Mouse (Mus musculus): ENCODE measurements around the gene Maml2. TPM values are rescaled to one million over a fixed set of nuclear protein-coding genes. Genes with fewer than 3 reads are reported as not detected.

Maml2 gene
- polyA plus RNA-seq (2014; fragmentation: Nextera tagmentation; extraction: Ambion mirVana) = 10.4 and 11.4 TPM in 2 replicates

GRCm38 (mm10) chr9:13297668-13298512, at the start of gene Maml2:
Gene Maml2 (plus strand): TSS chr9:13297957.
- Histone ChIP-seq H3K4me3 (ENCODE audit: low read depth, low read length) (peak within 1 kb of the TSS; percentile 62), H3K36me3 (ENCODE audit: control insufficient read depth, insufficient read depth, low read length) (no peaks in the 10 kb centered on the region), H3K4me1 (replicated peaks; ENCODE audit: control insufficient read depth, insufficient read depth, low read length) (peaks cover 24% of the 10 kb centered on the region), H3K9me3 (ENCODE audit: control insufficient read depth, low read length) (no peaks in the 10 kb centered on the region), H3K4me2 (replicated peaks; ENCODE audit: low read depth, low read length) (peak within 1 kb of the TSS; percentile 97), H3K27me3 (ENCODE audit: control insufficient read depth, insufficient read depth, low read length) (no peaks in the 10 kb centered on the region), H3K9ac (ENCODE audit: low read depth, low read length) (peak within 1 kb of the TSS; percentile 73), H3K27ac (ENCODE audit: low read depth, low read length) (peak within 1 kb of the TSS; percentile 62)
- ATAC-seq (ENCODE audit: low FRiP score) = peak; percentile 78
- WGBS = under 1% methylated on average over 23 of the region's 23 CpGs
- DNase-seq (ENCODE audit: low spot score) = peak; percentile 78

- WGBS = 91% methylated on average over 4 of the region's 4 CpGs
- Histone ChIP-seq H3K4me2 (replicated peaks; ENCODE audit: low read depth, low read length) (no peak overlapping the region), H3K27me3 (ENCODE audit: control insufficient read depth, insufficient read depth, low read length) (no peaks in the 10 kb centered on the region), H3K4me3 (ENCODE audit: low read depth, low read length) (no peak overlapping the region), H3K9ac (ENCODE audit: low read depth, low read length) (no peak overlapping the region), H3K36me3 (ENCODE audit: control insufficient read depth, insufficient read depth, low read length) (no peaks in the 10 kb centered on the region), H3K9me3 (ENCODE audit: control insufficient read depth, low read length) (no peaks in the 10 kb centered on the region), H3K4me1 (replicated peaks; ENCODE audit: control insufficient read depth, insufficient read depth, low read length) (no peaks in the 10 kb centered on the region), H3K27ac (ENCODE audit: low read depth, low read length) (no peak overlapping the region)
- ATAC-seq (ENCODE audit: low FRiP score) (no peak), DNase-seq (ENCODE audit: low spot score) (no peak)
Observed at GRCm38 (mm10) chr9:13248104-13248503, 49.7 kb upstream of the Maml2 start.

- WGBS = 90% methylated on average over 2 of the region's 2 CpGs
- Histone ChIP-seq H3K27me3 (ENCODE audit: control insufficient read depth, insufficient read depth, low read length) (no peaks in the 10 kb centered on the region), H3K27ac (ENCODE audit: low read depth, low read length) (no peak overlapping the region), H3K36me3 (ENCODE audit: control insufficient read depth, insufficient read depth, low read length) (no peaks in the 10 kb centered on the region), H3K4me1 (replicated peaks; ENCODE audit: control insufficient read depth, insufficient read depth, low read length) (no peaks in the 10 kb centered on the region), H3K9me3 (ENCODE audit: control insufficient read depth, low read length) (no peaks in the 10 kb centered on the region), H3K4me3 (ENCODE audit: low read depth, low read length) (no peak overlapping the region), H3K4me2 (replicated peaks; ENCODE audit: low read depth, low read length) (no peak overlapping the region), H3K9ac (ENCODE audit: low read depth, low read length) (no peak overlapping the region)
- DNase-seq (ENCODE audit: low spot score) (no peak), ATAC-seq (ENCODE audit: low FRiP score) (no peak)
Observed at GRCm38 (mm10) chr9:13251251-13251650, 46.5 kb upstream of the Maml2 start.

GRCm38 (mm10) chr9:13256726-13257125, 41.0 kb upstream of the Maml2 start:
- Histone ChIP-seq H3K27ac (ENCODE audit: low read depth, low read length) (no peak overlapping the region), H3K9ac (ENCODE audit: low read depth, low read length) (no peak overlapping the region), H3K4me1 (replicated peaks; ENCODE audit: control insufficient read depth, insufficient read depth, low read length) (no peaks in the 10 kb centered on the region), H3K9me3 (ENCODE audit: control insufficient read depth, low read length) (no peaks in the 10 kb centered on the region), H3K4me3 (ENCODE audit: low read depth, low read length) (no peak overlapping the region), H3K4me2 (replicated peaks; ENCODE audit: low read depth, low read length) (no peak overlapping the region), H3K36me3 (ENCODE audit: control insufficient read depth, insufficient read depth, low read length) (no peaks in the 10 kb centered on the region), H3K27me3 (ENCODE audit: control insufficient read depth, insufficient read depth, low read length) (no peaks in the 10 kb centered on the region)
- DNase-seq (ENCODE audit: low spot score) (no peak), ATAC-seq (ENCODE audit: low FRiP score) (no peak)
- 90% methylated on average over 1 of the region's 1 CpGs for WGBS

- Histone ChIP-seq H3K9me3 (ENCODE audit: control insufficient read depth, low read length) (no peaks in the 10 kb centered on the region), H3K9ac (ENCODE audit: low read depth, low read length) (no peak overlapping the region), H3K4me3 (ENCODE audit: low read depth, low read length) (no peak overlapping the region), H3K4me2 (replicated peaks; ENCODE audit: low read depth, low read length) (no peak overlapping the region), H3K27me3 (ENCODE audit: control insufficient read depth, insufficient read depth, low read length) (no peaks in the 10 kb centered on the region), H3K36me3 (ENCODE audit: control insufficient read depth, insufficient read depth, low read length) (no peaks in the 10 kb centered on the region), H3K4me1 (replicated peaks; ENCODE audit: control insufficient read depth, insufficient read depth, low read length) (no peaks in the 10 kb centered on the region), H3K27ac (ENCODE audit: low read depth, low read length) (no peak overlapping the region)
- ATAC-seq (ENCODE audit: low FRiP score) = no peak
- DNase-seq (ENCODE audit: low spot score) = no peak
- 93% methylated on average over 2 of the region's 2 CpGs for WGBS
Observed at GRCm38 (mm10) chr9:13258173-13258572, 39.6 kb upstream of the Maml2 start.

- Histone ChIP-seq H3K9me3 (ENCODE audit: control insufficient read depth, low read length) (no peaks in the 10 kb centered on the region), H3K27ac (ENCODE audit: low read depth, low read length) (no peak overlapping the region), H3K4me2 (replicated peaks; ENCODE audit: low read depth, low read length) (no peak overlapping the region), H3K4me3 (ENCODE audit: low read depth, low read length) (no peak overlapping the region), H3K9ac (ENCODE audit: low read depth, low read length) (no peak overlapping the region), H3K4me1 (replicated peaks; ENCODE audit: control insufficient read depth, insufficient read depth, low read length) (no peaks in the 10 kb centered on the region), H3K36me3 (ENCODE audit: control insufficient read depth, insufficient read depth, low read length) (no peaks in the 10 kb centered on the region), H3K27me3 (ENCODE audit: control insufficient read depth, insufficient read depth, low read length) (no peaks in the 10 kb centered on the region)
- ATAC-seq (ENCODE audit: low FRiP score) (no peak), DNase-seq (ENCODE audit: low spot score) (no peak)
- WGBS = 91% methylated on average over 3 of the region's 3 CpGs
Observed at GRCm38 (mm10) chr9:13260980-13261379, 36.8 kb upstream of the Maml2 start.

- ATAC-seq (ENCODE audit: low FRiP score) (no peak), DNase-seq (ENCODE audit: low spot score) (no peak)
- H3K9ac ChIP-seq (ENCODE audit: low read depth, low read length) = no peak overlapping the region
- no peak overlapping the region for H3K4me2 ChIP-seq (replicated peaks; ENCODE audit: low read depth, low read length)
- no peak overlapping the region for H3K4me3 ChIP-seq (ENCODE audit: low read depth, low read length)
- no peaks in the 10 kb centered on the region for H3K9me3 ChIP-seq (ENCODE audit: control insufficient read depth, low read length)
- no peaks in the 10 kb centered on the region for H3K36me3 ChIP-seq (ENCODE audit: control insufficient read depth, insufficient read depth, low read length)
- H3K27me3 ChIP-seq (ENCODE audit: control insufficient read depth, insufficient read depth, low read length) = no peaks in the 10 kb centered on the region
- WGBS = 89% methylated on average over 1 of the region's 1 CpGs
- no peaks in the 10 kb centered on the region for H3K4me1 ChIP-seq (replicated peaks; ENCODE audit: control insufficient read depth, insufficient read depth, low read length)
- H3K27ac ChIP-seq (ENCODE audit: low read depth, low read length) = no peak overlapping the region
Observed at GRCm38 (mm10) chr9:13273219-13273618, 24.5 kb upstream of the Maml2 start.

- Histone ChIP-seq H3K4me2 (replicated peaks; ENCODE audit: low read depth, low read length) (no peak overlapping the region), H3K4me3 (ENCODE audit: low read depth, low read length) (no peak overlapping the region), H3K9ac (ENCODE audit: low read depth, low read length) (no peak overlapping the region), H3K4me1 (replicated peaks; ENCODE audit: control insufficient read depth, insufficient read depth, low read length) (no peaks in the 10 kb centered on the region), H3K36me3 (ENCODE audit: control insufficient read depth, insufficient read depth, low read length) (no peaks in the 10 kb centered on the region), H3K27ac (ENCODE audit: low read depth, low read length) (no peak overlapping the region), H3K27me3 (ENCODE audit: control insufficient read depth, insufficient read depth, low read length) (no peaks in the 10 kb centered on the region), H3K9me3 (ENCODE audit: control insufficient read depth, low read length) (no peaks in the 10 kb centered on the region)
- ATAC-seq (ENCODE audit: low FRiP score) (no peak), DNase-seq (ENCODE audit: low spot score) (no peak)
- WGBS = 72% methylated on average over 2 of the region's 2 CpGs
Observed at GRCm38 (mm10) chr9:13287482-13287881, 10.3 kb upstream of the Maml2 start.

Data from hindbrain, embryonic 11.5 days (tissue).